In genomic region chr7:101049326-101050087, GRCm38 (mm10) we compare ENCODE assay signal across 12 mouse cellular contexts. TPM values are rescaled to one million over a fixed set of nuclear protein-coding genes. Genes with fewer than 3 reads are reported as not detected.
DNase-seq lines count a peak whose midpoint lies in the region; ATAC-seq and TF ChIP-seq lines count a peak whose summit lies in the region.
"Had no signal": no experiment of that assay in that cellular context is flagged by ENCODE, and none has a peak within 500 bp of the region (broad histone marks: within the 10 kb centered on the region; RNA-seq: fewer than 3 reads in every experiment).

No protein-coding gene starts in this region.

- WGBS in kidney, adult 2 months: 81% methylated on average over 7 of the region's 7 CpGs
- whole genome bisulfite sequencing in kidney, embryonic 16.5 days: 67% methylated on average over 7 of the region's 7 CpGs

- H3K9me3 ChIP-seq in kidney, embryonic 16.5 days (ENCODE audit: low read length): no peaks in the 10 kb centered on the region
- H3K9me3 ChIP-seq: G1E; hindbrain, embryonic 12.5 days; kidney, embryonic 15.5 days; limb, embryonic 13.5 days had no signal

- DNase-seq in kidney, adult 2 months: peak; percentile 49
- DNase-seq in gastrocnemius, postnatal 14 days: peak; percentile 89
- peak; percentile 86 to 90 for DNase-seq in heart, postnatal 10 days
- DNase-seq in lung, postnatal 36 days: peak; percentile 70
- DNase-seq in cerebellum, postnatal 10 days: no peak
- no peak for DNase-seq in spleen, adult 12 weeks (ENCODE audit: low spot score)

- ATAC-seq in kidney, embryonic 16.5 days (ENCODE audit: low FRiP score, low TSS enrichment): no peak
- no peak for ATAC-seq in monocyte, adult 5-6 weeks (replicated peaks; ENCODE audit: insufficient number of reproducible peaks, low FRiP score, low TSS enrichment, poor library complexity, severe bottlenecking)

- no peak overlapping the region for H3K27ac ChIP-seq in kidney, adult 2 months (ENCODE audit: insufficient read depth, low read depth, low read length)
- no peak overlapping the region for H3K27ac ChIP-seq in kidney, embryonic 16.5 days (ENCODE audit: low read length)
- H3K27ac ChIP-seq: hindbrain, embryonic 12.5 days; kidney, embryonic 15.5 days; limb, embryonic 13.5 days had no signal

- H3K27me3 ChIP-seq in kidney, adult 2 months (replicated peaks; ENCODE audit: control insufficient read depth, insufficient read depth, low read length): no peaks in the 10 kb centered on the region
- H3K27me3 ChIP-seq in kidney, embryonic 16.5 days (ENCODE audit: insufficient read depth, low read length): no peaks in the 10 kb centered on the region
- H3K27me3 ChIP-seq: hindbrain, embryonic 12.5 days; kidney, embryonic 15.5 days; limb, embryonic 13.5 days had no signal

- TF ChIP-seq POLR2A in kidney, adult 2 months (IDR thresholded peaks at IDR 0.05; ENCODE audit: low read depth, low read length): no peak

- H3K4me1 ChIP-seq in kidney, adult 2 months (ENCODE audit: control insufficient read depth, insufficient read depth, low read length): no peaks in the 10 kb centered on the region
- peaks cover 7% of the 10 kb centered on the region for H3K4me1 ChIP-seq in kidney, embryonic 16.5 days (ENCODE audit: insufficient read depth, low read length)

- intact Hi-C loops in gastrocnemius, postnatal 14 days (cut with DNase I; ENCODE audit: low total_unique reads): loop anchor here (2.0 to 5.0 kb wide), 2 partner anchors 61 to 102 kb away; no protein-coding TSS in a partner anchor
- intact Hi-C loops in heart, postnatal 10 days (cut with DNase I): loop anchor here (2.0 kb wide), 1 partner anchor 37 kb away; the partner anchor contains the start of gene P2ry2

- H3K4me3 ChIP-seq in kidney, adult 2 months (ENCODE audit: insufficient read depth, low read depth, low read length): no peak overlapping the region
- no peak overlapping the region for H3K4me3 ChIP-seq in kidney, embryonic 16.5 days (ENCODE audit: low read length)
- H3K4me3 ChIP-seq: hindbrain, embryonic 12.5 days; kidney, embryonic 15.5 days; limb, embryonic 13.5 days had no signal

- H3K36me3 ChIP-seq in kidney, adult 2 months (ENCODE audit: control insufficient read depth, insufficient read depth, low read length): no peaks in the 10 kb centered on the region
- no peaks in the 10 kb centered on the region for H3K36me3 ChIP-seq in kidney, embryonic 16.5 days (ENCODE audit: insufficient read depth, low read length)
- H3K36me3 ChIP-seq: G1E; hindbrain, embryonic 12.5 days; kidney, embryonic 15.5 days; limb, embryonic 13.5 days had no signal

- no peak overlapping the region for H3K9ac ChIP-seq in kidney, embryonic 16.5 days (replicated peaks; ENCODE audit: low read length)
- H3K9ac ChIP-seq: hindbrain, embryonic 12.5 days; kidney, embryonic 15.5 days; limb, embryonic 13.5 days had no signal

- TF ChIP-seq CTCF in kidney, adult 2 months (conservative IDR thresholded peaks at IDR 0.05; ENCODE audit: insufficient read depth, insufficient read length, low read depth, low read length): no peak

- no peak overlapping the region for H3K4me2 ChIP-seq in kidney, embryonic 16.5 days (replicated peaks; ENCODE audit: low read depth, low read length)
- H3K4me2 ChIP-seq: hindbrain, embryonic 12.5 days; kidney, embryonic 15.5 days; limb, embryonic 13.5 days had no signal

RNA-seq across cellular contexts. Expression of gene P2ry2, which starts 36.8 kb away (rescaled TPM):
- polyA plus RNA-seq in kidney, adult 2 months (2012; rRNA removed): 15.0 and 16.9 TPM in 2 replicates
- 1.2 and 1.4 TPM in 2 replicates for polyA plus RNA-seq in kidney, embryonic 16.5 days (2015; fragmentation: Nextera tagmentation; extraction: Ambion mirVana)
- 10 to 100 TPM; 38.0 to 47.7 TPM for total RNA-seq in gastrocnemius, postnatal 14 days (2021)
- total RNA-seq in heart, postnatal 10 days (2021): 10 to 100 TPM; 13.5 to 15.8 TPM
- total RNA-seq in monocyte, adult 5-6 weeks (2017): 0.19 to 6.9 TPM (median 0.49 TPM) in 3 replicates
- polyA plus RNA-seq: G1E had no signal

RNA-seq across cellular contexts. Expression of gene Fchsd2, which starts 43.2 kb away (rescaled TPM):
- polyA plus RNA-seq in kidney, adult 2 months (2012; rRNA removed): 5.3 and 7.1 TPM in 2 replicates
- 24.6 and 28.5 TPM in 2 replicates for polyA plus RNA-seq in kidney, embryonic 16.5 days (2015; fragmentation: Nextera tagmentation; extraction: Ambion mirVana)
- 1 to 10 TPM; 8.8 to 9.3 TPM for total RNA-seq in gastrocnemius, postnatal 14 days (2021)
- 10 to 100 TPM; 27.1 to 27.2 TPM for total RNA-seq in heart, postnatal 10 days (2021)
- total RNA-seq in monocyte, adult 5-6 weeks (2017): 36.7 to 58.4 TPM (median 47.7 TPM) in 3 replicates

Comparison
In these comparisons a context has a peak if more than half of its experiments do, and no peak if none do; other contexts are left out.
1. DNase-seq: peak in kidney, adult 2 months (single experiment), gastrocnemius, postnatal 14 days (single experiment), heart, postnatal 10 days (2 of 2) and lung, postnatal 36 days (single experiment); none in cerebellum, postnatal 10 days (0 of 2) and spleen, adult 12 weeks (single experiment).